Mouse (Mus musculus) lung, postnatal 25 days (tissue): Measurements from ENCODE around the gene Adamts10.

Experiments
- DNase-seq: peaks from one replicate; pipeline ENCODE4 v3.0.0; 2022; ENCODE audit warnings: low spot score

The Adamts10 gene

DNA sequence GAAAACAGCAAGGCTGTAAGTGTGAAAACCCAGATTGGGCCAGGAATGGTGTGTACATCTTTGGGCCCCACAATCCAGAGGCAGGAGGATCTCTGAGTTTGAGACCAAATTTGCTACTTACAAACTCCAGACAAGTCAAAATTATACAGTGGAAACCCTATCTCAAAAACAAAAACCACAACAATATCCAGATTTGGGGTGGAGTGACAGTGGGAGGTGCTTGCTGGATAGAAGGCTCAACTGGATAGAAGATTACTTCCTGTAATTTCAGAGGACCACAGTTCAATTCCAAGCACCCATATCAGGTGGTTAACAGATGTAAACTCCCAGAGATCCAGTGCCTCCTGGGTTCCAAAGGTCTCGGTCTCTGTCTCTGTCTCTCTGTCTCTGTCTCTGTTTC, 30.5 kb downstream of the Adamts10 start:
- DNase-seq = no peak

DNA sequence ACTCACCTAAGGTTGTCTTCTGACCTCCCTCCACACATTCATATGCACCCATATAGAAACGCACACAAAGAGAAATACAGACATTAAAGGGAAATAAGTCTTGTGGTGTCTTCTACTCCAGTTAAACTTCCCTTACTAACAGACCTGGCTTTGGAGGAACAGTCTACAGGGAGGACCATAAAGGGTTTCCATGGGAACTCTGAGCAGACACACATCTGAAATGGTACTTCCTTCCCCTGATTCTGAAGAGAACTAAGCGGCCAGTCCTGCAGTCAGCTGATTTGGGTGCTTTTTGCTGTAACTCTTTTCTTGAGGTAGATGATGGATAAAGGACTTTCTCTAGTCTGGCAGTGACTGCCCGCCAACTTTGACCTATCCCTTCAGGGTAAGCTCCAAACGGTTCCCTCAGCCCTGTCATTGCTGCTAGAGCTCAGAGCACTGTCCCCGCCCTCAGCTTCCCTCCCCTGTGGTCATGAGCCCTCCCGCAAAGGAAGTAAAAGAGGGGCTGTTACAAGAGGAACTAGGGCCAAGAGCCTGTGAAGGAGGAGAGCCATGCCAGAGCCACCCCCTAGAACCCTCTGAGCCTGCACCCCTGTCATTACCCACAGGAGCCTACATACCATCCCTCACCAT, 31.3 kb downstream of the Adamts10 start, which contains the start of gene Myo1f:
Gene Myo1f (plus strand): TSS at position 485 of the 633 bp plus-strand sequence.
- peak; percentile 54 for DNase-seq

DNA sequence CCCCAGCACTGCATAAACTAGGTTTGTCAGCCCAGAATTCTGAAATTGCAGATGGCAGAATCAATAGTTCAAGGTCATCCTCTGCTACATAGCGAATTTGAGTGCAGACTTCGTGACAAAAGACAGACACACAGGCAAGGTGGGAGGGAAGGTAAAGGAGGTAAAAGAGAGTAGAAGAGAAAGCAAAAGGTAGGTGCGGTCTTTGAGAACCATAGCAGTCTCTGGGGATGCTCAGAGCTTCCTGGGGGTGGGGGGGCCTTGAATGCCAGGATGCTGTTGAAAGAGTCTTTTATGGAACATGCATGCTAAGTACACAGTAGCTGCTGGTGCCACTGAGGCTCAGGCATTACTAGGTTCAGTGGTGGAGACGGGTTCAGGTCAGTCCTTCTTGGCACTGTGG, 33.9 kb downstream of the Adamts10 start:
- no peak for DNase-seq

DNA sequence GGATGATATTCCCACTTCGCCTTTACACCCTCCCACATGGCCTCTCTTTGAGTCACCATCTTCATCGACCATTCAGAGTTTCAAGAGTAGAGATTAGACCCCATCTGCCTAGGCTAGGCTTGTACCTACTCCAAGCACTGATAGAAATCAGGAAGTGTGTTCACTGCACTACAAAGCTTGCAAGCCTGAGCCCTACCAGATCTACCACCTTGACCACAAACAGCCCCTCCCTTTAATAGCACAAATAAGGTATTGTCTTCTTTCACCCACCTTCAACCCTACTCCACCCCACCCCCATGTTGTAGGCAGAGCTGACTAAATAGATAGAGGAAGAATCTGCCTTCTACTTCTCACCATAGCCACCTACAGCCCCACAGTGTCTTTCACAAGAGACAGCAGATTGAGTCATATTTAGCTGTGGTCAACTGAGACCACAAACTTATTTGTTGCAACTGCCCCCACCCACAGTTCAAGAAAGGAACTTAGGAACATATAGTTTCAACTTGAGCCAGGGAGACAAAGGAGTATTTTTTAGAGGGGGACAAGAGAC, 39.6 kb downstream of the Adamts10 start:
- peak; percentile 59 for DNase-seq

DNA sequence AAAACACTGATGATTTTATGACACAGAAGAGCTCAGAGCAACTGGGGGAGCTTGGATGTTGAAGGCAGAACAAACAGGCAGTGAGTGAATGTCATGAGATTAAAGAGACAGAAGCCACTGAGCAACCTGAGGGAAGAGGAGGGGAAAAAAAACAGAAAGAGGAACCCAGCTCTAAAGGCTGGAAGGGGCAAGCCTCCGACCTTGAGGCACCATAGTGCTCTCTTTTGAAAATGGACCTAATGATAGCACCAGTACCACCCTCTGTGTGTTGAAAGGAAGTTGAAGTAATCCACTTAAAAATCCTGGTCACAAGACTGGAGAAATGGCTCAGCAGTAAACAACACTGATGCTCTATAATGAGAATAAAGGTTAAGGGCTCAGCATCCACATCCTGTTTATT, 40.6 kb downstream of the Adamts10 start:
- DNase-seq = peak; percentile 31

DNA sequence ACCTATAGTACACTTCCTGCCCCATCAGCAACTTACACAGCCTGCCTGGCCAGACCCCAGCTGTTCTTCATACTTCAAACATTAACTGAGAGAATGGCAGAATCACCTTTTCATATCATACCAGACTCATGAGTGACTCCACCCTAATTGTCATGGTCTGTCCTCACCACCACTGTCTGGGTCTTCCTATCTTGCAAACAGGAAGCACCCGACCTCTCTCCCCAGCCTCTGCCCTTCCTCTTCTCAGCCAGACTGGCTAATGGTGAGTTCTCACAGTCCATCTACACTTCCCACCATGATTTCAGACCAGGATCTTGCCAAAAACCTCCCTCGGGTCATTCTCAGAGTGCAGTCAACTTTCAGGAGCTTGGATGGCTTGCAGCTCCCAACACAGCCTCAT, 42.2 kb downstream of the Adamts10 start:
- DNase-seq = peak; percentile 32

DNA sequence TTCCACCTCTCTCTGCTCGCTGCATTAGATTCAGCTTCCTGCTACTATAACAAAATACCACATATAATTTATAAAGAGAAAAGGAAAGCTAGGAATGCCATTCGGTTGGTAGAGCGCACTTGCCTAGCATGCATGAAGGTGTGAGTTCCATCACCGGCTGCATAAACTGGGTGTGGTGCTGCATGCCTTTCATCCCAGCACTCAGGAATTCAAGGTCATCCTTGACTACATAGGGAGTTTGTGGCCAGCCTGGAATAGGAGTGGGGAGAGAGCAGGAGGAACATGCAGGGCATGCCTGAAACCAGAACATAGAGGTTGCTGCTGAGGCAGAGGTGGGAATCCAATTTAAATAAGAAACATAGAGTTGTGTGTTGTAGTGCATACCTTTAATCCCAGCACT, 60.1 kb downstream of the Adamts10 start:
- no peak for DNase-seq

DNA sequence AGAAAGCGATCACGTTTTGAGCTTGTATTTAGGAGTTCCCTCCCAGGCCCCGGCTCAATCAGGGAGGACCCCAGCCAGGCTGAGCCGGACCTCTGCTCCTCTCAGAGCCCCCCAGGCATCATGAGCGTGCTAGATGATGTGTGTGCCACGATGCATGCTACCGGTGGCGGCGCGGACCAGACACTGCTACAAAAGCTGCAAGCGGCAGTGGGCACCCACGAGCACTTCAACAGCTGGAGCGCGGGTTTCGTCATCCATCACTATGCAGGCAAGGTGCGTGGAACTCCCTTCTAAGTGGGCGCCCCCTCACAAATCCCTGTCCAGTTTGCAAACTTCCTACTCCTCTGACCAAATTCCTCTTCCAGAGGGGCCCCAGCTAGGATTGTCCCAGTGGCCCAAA, 62.0 kb downstream of the Adamts10 start:
- DNase-seq = no peak

DNA sequence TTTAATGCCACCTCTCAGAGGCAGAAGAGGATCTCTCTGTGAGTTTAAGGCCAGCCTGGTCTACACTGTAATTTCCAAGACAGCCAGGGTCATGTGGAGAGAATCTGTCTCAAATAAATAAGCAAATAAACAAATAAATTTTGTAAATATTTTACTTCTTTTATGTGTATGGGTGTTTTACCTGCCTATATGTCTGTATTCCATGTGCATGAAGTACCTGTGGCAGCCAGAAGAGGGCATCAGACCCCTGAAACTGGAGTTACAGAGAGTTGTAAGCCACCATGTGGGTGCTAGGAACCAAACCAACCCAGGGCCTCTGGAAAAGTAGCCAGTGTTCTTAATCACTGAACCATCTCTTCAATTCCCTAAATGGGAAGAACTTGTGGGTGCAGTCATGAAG, 73.3 kb downstream of the Adamts10 start:
- DNase-seq = no peak

DNA sequence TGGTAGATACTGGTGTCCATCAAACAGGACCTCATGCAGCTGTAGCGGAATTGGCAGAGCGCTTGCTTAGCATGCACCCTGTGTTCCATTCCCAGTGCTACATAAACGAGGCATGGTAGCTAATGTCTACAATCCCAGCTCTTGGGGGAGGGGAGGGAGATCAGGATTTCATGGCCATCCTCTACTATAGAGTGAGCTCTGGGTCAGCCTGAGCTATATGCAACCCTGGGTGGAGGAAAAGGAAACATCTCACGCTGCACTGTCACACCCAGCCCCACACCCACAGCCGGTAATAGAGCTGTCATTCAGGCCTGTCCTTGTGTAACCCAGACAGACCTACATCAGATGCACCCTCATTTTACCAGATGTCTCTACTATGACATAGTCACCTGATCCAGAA, 74.5 kb downstream of the Adamts10 start:
- no peak for DNase-seq

DNA sequence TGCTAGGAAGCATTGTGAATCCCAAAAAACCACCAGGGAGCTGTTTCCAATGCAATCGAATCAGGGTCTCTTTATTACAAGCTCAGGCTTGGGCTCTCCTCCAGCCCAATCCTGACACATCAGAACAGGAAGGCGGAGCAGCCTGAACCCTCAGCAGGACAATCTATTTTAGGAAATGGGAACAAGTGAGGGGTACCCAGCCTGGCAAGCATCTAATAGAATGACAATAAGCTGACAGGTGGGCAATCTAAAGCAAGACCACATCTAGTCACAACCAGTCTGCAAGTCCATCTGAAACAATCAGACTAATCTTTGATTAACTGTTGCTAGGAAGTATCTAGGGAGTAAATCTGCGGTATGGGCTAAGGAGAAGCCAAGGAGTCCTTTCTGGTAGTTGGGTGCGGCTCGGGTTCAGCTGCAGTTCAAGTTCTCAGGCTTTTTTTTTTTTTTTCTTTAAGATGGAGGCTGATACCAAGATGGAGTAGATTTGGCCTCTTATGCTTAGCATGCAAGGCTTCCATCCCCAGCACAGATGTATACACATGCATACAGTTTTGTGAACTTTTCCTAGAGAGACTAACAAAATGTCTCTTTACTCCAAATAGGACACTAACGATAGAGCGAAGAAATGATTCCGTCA, 76.0 kb downstream of the Adamts10 start:
- no peak for DNase-seq

DNA sequence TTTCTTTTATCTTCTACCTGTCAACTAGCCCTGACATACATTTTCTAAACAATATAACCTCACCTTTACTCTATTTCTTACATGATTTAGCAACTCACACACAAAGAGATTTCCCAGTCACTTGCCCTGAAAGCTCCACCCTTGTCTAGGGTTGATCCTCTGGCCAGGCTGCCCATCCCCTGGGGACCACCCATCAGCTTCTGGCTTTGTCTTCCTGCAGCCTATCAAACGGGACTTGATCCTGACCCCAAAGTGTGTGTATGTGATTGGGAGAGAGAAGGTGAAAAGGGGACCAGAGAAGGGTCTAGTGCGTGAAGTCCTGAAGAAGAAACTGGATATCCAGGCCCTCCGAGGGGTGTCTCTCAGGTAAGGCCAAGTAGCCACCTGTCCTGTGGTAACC, 76.8 kb downstream of the Adamts10 start:
- DNase-seq = no peak

DNA sequence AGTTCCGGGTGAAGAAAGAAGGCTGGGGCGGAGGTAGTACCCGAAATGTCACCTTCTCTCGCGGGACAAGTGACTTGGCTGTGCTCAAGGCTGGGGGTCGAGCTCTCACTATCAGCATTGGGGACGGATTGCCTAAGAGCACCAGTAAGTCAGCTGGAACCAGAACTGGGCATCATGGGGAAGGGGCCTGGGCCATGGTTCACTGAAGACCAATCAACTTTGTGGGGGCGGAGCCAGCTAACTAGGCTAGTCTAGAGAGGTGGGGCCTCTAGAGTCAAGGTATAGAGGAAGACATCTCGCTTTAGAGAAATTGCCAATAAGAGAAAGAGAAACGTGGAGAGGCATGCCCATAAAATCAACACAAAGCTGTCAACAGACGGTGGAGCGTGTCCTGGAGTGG, 77.9 kb downstream of the Adamts10 start:
- DNase-seq = no peak
